Mouse (Mus musculus) v-Abl transformed pro-B cells (cell line): ENCODE measurements around the gene Reg4.

ENCODE experiments used
- in situ Hi-C, 2 experiments: fragments of 400-800 bp; cut with MboI; formaldehyde crosslinking; loops; one replicate each; pipeline ENCODE4 v1.15.1; 2025; ENCODE audit not compliant: unreplicated experiment in 2 of 2

The Reg4 gene

GRCm38 (mm10) chr3:98221856-98222255 lies at the start of gene Reg4:
Gene Reg4 (plus strand): TSS chr3:98222156.
- in situ Hi-C loops: loop anchor here (10.0 kb wide), 2 partner anchors 127 to 133 kb away; no protein-coding TSS in a partner anchor

- in situ Hi-C loops: no loop called here
Observed at GRCm38 (mm10) chr3:98178340-98178739, 43.6 kb upstream of the Reg4 start.

GRCm38 (mm10) chr3:98180805-98181204 lies 41.2 kb upstream of the Reg4 start:
- in situ Hi-C loops: no loop called here

- in situ Hi-C loops: no loop called here
Observed at GRCm38 (mm10) chr3:98185163-98185714, 36.7 kb upstream of the Reg4 start.

- in situ Hi-C loops: no loop called here
Observed at GRCm38 (mm10) chr3:98187777-98188176, 34.2 kb upstream of the Reg4 start.

GRCm38 (mm10) chr3:98197711-98198532 lies 24.0 kb upstream of the Reg4 start:
- in situ Hi-C loops: no loop called here

- in situ Hi-C loops: no loop called here
Observed at GRCm38 (mm10) chr3:98199747-98200146, 22.2 kb upstream of the Reg4 start.

GRCm38 (mm10) chr3:98203282-98203681 lies 18.7 kb upstream of the Reg4 start:
- in situ Hi-C loops: no loop called here

GRCm38 (mm10) chr3:98206977-98207376 lies 15.0 kb upstream of the Reg4 start:
- in situ Hi-C loops: no loop called here

- in situ Hi-C loops: no loop called here
Observed at GRCm38 (mm10) chr3:98209161-98209560, 12.8 kb upstream of the Reg4 start.

- in situ Hi-C loops: loop anchor here in 1 of 2 experiments (10.0 kb wide), 1 partner anchor 394 kb away; no protein-coding TSS in a partner anchor
Observed at GRCm38 (mm10) chr3:98210860-98211259, 11.1 kb upstream of the Reg4 start.

GRCm38 (mm10) chr3:98211301-98212081 lies 10.5 kb upstream of the Reg4 start:
- in situ Hi-C loops: loop anchor here in 1 of 2 experiments (10.0 kb wide), 1 partner anchor 393 kb away; no protein-coding TSS in a partner anchor

- in situ Hi-C loops: loop anchor here in 1 of 2 experiments (10.0 kb wide), 1 partner anchor 389 kb away; no protein-coding TSS in a partner anchor
Observed at GRCm38 (mm10) chr3:98216296-98216695, 5.7 kb upstream of the Reg4 start.

GRCm38 (mm10) chr3:98223263-98223662 lies 1.3 kb downstream of the Reg4 start:
- in situ Hi-C loops: loop anchor here (10.0 kb wide), 2 partner anchors 128 to 132 kb away; no protein-coding TSS in a partner anchor

- in situ Hi-C loops: loop anchor here (10.0 kb wide), 2 partner anchors 129 to 131 kb away; no protein-coding TSS in a partner anchor
Observed at GRCm38 (mm10) chr3:98223783-98224580, 2.0 kb downstream of the Reg4 start.

- in situ Hi-C loops: loop anchor here (5.0 to 25.0 kb wide), 6 partner anchors 87 to 737 kb away; no protein-coding TSS in a partner anchor
Observed at GRCm38 (mm10) chr3:98224975-98225374, 3.0 kb downstream of the Reg4 start.

- in situ Hi-C loops: loop anchor here (5.0 to 25.0 kb wide), 6 partner anchors 87 to 737 kb away; no protein-coding TSS in a partner anchor
Observed at GRCm38 (mm10) chr3:98225746-98226145, 3.8 kb downstream of the Reg4 start.

GRCm38 (mm10) chr3:98226988-98227610 lies 5.1 kb downstream of the Reg4 start:
- in situ Hi-C loops: loop anchor here (5.0 to 25.0 kb wide), 6 partner anchors 85 to 735 kb away; no protein-coding TSS in a partner anchor

- in situ Hi-C loops: loop anchor here (5.0 to 25.0 kb wide), 6 partner anchors 85 to 735 kb away; no protein-coding TSS in a partner anchor
Observed at GRCm38 (mm10) chr3:98227763-98228162, 5.8 kb downstream of the Reg4 start.
